Mouse (Mus musculus) lung, postnatal 25 days (tissue): Measurements from ENCODE around the gene Grb7.

ENCODE experiments used
- DNase-seq: peaks from one replicate; pipeline ENCODE4 v3.0.0; 2022; ENCODE audit warnings: low spot score

The Grb7 gene

DNA sequence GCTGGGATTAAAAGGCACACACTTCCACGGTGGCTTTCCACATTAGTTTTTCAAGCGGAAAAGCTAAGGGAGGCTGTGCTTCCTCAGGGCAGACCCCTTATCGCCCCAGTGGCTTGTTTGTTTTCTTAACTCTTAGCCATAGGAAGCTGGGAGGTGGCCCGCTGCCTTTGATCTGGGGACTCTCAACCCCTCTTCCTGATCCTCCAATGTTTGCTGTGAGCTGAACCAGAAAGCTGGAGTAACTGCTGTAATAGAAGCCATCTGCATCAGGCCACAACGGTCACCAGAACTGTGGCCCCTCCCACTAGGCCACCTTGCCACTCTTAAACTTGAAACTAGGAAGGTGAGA lies at the start of gene Grb7:
TSS of gene Grb7 (plus strand) at position 182 of the 349 bp plus-strand sequence.
- no peak for DNase-seq

DNA sequence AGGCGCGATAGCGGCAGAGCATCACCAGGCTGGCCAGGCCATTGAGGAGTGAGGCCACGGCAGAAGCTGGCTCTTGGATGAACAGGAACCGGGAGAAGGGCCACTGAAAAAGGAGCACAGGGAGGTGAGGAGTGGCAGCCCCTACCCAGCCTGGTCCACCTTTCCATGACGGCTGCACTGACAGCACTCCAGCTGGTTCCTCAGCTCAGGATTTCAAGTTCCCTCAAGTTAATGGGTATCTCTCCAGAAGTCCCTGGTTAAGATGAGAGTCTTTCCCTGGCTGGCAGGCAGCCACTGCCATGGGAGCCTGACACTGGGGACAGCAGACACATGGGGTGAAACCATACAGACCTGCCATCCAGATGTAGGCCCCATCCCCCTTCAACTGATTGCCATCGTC lies 48.2 kb upstream of the Grb7 start:
- no peak for DNase-seq

DNA sequence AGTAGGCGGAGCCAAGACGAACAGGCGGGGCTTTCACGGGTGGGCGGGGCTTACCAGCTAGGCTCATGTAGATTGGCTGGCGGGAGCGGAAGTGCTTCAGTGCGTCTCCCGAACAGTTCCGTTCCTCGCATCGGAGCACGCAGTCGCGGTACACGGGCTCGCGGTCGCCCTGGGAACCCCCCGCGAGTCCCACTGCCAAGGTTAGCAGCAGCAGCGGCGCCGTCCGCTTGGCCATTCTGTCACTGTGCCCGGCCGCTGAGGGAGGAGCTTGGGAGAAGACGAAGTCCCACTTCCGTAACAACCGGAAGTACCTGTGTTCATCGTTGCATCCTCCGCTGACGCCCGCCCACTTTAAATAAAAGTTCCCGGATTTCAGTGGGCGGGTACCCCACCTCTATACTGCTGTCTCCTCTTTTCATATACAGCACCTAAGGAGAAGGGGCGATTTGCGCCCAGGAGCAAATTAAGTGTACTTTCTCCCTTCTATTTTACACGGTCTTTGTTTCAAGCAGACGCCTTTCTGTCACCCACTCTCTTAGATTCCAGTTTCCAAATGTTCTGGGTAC lies 46.0 kb upstream of the Grb7 start, which contains the start of gene Pgap3:
TSS of gene Pgap3 (minus strand) at position 330 of the 566 bp plus-strand sequence.
- DNase-seq = peak; percentile 86

DNA sequence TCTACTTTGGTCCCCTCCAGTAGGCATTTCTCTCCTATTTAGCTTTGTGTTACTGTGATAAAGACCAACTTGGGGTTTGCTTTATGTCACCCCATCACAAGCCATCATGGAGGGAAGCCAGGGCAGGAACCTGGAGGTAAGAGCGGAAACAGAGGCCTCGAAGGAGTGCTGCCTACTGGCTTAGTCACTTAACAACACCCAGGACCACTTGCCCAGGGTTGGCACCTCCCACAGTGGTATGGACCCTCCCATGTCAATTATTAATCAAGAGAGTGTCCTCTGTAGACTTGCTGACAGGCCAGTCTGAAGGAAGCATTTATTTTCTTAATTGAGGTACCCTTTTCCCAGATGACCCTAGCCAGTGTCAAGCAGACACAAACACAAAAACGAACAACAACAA lies 45.4 kb upstream of the Grb7 start:
- no peak for DNase-seq

DNA sequence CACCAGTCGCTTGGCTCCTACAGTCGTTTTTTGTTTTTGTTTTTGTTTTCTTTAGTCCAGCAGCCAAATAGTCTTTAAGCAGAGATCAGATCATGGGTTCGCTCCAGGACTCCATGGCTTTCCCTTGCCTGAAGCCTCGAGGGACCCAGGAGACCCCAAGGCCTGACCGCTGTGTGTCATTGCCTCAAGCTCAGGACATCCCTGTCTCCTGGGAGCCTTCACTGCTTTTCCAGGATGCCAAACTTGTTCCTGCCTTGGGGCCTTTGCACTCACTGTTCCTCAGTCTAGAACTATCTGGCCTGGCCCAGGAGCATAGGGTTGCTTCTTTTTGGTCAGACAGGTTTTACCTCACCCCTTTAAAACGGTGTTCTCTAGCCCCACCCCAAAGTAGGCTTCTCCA lies 39.6 kb upstream of the Grb7 start:
- no peak for DNase-seq

DNA sequence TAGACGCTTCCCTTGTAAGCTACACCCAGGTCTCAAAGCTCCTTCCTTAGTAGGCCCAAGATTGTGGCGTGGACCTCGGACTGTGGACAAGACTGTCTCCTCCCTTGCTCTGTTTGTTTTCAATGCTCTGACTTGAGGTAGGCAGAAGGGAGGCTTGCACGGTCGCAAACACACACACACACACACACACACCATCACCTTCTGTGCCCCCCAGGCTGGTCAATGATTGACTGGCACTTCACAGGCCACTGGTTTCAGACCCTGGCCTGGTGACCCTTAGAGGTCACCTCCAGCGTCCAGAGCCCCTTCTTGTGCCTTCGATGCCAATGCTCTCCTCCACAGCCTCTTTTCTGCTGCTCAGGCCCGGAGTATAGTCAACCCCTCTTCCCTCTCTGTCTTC lies 37.3 kb upstream of the Grb7 start:
- no peak for DNase-seq

DNA sequence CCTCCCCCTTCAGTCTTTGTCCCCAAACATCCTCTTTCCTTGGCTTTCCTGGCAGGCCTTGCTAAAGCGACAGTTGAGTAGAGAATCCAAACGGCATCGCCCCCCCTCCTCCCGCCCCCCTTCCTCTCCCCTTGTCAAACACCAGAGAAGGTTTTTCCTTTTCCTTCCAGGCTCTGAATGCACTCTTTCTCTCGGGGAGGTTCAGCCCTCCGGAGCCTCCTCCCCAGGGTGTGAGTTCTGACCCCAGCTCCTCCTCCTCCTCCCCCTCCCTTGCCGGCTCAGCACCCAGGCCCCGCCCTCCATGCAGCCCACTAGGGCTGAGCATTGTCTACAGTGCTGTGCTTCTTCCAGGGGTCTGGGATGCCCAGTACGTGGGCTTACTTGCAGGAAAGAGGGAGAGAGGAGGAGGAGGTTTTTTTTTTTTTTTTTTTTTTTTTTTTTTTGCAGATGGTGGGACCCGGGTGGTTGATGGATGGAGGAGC lies 36.8 kb upstream of the Grb7 start:
- DNase-seq = no peak

DNA sequence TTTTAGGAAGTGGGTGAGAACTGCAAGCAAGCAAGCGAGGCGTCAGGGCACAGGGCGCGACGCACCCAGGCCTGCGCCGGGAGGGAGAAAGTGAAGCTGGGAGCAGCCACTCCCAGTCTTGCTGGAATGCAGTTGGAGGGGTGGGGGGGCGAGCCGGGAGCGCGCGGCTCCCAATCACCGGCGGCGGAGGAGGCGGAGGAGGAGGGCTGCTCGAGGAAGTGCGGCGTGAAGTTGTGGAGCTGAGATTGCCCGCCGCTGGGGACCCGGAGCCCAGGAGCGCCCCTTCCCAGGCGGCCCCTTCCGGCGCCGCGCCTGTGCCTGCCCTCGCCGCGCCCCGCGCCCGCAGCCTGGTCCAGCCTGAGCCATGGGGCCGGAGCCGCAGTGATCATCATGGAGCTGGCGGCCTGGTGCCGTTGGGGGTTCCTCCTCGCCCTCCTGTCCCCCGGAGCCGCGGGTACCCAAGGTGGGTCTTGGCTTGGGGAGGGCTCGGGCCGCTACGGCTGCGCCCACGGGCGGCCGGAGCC lies 33.9 kb upstream of the Grb7 start, which contains the start of gene Erbb2:
TSS of gene Erbb2 (plus strand) at position 198 of the 524 bp plus-strand sequence.
- DNase-seq = peak; percentile 80

DNA sequence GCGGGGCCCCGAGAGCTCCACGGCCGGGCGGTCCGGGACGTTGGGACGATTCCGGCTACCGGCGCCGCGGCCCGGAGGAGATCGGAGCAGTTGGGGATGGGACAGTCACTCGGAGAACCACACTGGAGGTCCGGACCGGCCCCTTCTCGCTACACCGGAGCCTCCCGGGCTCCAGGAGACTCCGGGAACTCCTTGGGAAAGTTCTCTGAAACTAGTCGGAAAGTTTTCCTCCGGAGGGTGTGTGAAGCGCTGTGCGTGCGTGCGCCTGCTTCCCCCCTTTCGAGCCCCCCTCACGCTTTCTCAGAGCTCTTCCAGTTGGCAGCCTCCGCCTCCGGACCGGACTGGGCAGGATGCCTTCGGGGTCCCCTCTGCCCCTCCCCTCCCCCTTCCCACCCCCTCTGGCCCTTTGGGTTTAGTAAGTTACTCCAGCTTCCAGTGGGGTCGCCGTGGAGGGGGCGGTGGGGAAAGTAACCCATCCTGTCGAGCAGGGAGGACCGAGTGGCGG lies 33.3 kb upstream of the Grb7 start:
- no peak for DNase-seq

DNA sequence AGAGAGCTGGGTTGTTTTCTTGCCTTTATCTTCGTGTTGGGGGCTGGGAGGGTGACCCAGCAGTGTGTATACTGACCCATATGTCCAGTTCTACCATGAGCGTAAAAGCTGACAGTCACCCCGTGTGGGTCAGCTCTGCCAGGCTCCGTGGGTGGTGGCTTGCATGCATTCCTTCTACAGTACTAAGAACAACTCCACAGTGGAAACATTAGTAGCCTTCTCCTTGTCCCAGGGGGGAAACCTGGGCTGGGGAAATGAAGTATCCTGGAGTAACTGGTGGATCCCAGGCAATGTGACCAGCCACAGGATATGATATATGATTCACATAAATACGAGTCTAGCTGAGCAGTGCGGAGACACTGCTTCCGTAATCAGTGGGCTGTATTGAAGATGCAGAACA lies 32.5 kb upstream of the Grb7 start:
- DNase-seq = no peak

DNA sequence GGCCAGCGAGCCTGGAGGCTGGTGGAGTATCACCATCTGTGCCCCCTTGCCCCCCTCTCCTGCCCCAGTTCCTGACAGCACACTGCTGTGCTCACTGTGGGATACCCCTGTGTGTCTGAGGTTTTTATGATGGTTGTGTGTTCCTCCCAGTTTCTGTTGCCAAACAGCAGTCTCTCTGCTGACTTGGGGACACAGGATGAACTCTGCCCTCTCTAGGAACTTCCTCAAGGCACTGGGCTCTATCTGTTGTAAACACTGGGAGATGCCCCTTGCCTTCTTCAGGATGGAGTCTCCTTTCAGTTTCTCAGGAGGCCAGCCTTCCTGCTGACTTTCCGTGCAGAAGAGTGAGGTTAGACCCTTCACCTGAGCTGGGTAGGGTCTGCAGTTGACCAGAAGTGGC lies 32.0 kb upstream of the Grb7 start:
- no peak for DNase-seq

DNA sequence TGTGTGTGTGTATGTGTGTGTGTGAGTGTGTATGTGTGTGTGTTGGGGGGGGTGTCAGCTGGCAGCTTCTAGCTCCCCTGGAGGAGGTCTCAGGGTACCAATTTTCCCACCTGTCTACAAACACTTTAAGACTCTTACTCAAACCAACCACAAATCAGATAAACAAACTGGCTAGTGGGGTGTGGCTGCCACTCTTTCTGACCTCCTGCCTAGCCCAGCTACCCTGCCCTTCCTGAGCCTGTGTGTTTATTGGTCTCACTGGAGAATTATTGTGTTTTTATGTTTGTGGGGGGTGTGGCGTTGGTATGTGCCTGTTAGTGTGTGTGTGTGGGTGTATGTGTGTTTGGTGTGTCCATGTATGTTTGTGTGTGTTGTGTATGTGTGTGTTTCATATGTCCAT lies 29.1 kb upstream of the Grb7 start:
- DNase-seq = no peak

DNA sequence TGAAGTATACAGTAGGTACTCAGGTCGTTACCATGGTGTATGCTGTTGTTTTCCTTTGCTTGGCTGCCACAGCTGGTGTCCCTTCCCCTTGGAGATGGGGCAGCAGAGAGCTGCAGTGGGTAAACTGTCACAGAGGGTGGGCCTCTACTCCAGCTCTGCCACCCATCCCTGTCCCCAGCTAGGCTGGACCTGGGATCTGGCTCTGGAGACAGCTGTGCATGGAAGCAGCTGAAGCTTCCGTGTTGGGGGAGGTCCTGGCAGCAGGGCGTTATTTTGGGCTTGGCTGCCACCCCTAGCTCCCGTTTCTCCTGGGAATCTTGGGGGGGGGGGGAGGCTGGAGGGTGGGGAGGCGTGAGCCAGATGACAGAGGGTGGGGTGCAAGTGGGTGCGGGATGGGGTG lies 27.9 kb upstream of the Grb7 start:
- DNase-seq = no peak

DNA sequence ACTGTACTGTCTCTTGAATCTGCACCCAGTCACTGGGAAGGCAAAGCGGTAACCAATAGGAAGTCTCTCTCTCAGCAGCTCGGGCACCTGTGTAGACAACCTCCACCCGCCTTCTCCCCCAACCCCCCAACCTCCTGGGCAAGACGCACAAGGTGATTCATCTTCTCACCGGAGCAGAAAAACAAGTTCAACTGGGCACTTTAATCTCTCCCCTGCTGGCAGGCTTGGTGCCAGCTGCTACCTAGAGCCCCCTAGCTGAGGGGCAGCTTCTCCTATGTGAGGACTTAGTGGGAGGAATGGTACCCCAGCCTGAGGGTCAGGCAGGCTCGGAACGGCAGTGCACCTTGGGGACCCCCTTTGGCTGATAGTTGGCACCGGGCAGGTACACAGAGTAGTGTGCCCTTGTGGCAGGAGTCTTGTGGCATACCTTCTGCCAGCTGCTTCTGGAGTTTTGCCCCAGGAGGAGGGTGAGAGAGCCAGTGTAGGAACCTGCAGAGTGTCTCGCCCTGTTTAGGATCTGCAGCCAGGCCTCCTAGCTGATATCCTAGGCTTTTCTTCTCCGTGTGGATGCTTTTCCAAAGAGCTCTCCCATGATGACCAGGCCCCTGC lies 27.2 kb upstream of the Grb7 start:
- peak; percentile 66 for DNase-seq

DNA sequence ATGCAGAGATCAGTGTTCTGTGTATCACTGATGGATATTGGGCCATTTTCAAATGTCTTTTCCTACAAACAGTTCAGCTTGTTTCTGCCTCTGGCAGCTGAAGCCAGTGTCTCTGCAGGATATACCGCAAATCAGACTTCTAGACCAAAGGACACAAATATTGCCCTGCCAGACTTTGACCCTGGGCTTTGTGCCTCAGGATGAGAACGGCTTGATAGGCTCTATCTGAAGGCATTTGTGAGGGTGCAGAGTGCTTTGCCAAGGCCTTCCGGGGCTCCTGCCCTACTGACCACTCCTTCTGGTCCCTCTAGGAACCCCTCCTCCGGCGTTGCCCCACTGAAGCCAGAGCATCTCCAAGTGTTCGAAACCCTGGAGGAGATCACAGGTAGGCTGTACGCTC lies 19.6 kb upstream of the Grb7 start:
- no peak for DNase-seq

DNA sequence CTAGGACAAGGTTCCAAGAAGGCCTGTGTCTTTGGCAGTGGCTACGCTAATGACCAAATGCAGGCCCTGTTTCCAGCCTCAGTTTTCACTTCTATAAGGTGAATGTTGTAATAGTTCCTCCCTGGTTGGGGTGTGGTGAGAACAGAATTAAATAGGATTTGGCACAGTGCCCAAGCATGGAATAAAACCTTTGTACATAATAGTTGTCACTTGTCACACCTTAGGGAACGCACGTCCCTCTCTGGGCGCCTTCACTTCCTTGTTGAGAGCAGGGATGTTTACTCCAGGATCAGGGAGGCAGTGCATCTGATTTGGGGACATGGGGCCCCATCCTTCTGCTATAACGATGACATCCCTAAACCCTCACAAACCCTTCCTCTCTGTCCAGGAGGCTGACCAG lies 17.8 kb upstream of the Grb7 start:
- DNase-seq = no peak

DNA sequence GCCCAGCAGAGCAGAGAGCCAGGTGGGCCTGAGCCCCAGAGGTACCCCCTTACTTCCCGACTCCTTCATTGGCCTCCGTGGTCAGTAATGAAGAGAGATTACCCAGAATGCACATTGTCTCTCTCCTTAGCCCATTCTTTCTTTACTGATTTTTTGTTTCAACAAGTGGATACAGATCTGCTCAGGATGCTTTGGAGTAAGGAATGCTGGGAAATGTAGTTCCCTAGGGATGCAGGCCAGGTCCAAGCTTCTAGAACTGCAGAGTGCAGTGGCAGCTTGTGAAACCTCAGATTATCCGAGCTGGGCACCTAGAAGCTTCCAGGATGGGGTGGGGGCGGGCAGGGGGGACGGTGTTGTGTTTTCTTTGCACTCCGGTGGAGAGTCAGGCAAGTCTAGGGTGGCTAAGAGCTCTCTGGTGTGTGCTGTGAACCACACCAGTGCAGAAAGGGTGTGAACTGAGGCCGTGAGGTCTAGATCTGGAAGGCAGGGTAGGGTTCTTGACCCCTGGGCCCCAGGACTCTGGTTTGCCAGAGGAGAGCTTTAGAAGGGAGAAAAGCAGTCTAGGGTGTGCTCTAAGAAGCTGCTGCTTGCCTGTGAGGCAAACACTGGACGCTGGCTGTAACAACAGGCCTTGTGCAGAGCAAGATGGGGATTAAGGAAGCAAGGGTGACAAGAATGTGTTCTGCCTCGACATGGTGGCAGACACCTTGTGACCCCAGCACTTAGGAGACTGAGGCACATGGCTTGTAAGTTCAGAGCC lies 14.3 kb upstream of the Grb7 start:
- DNase-seq = no peak

DNA sequence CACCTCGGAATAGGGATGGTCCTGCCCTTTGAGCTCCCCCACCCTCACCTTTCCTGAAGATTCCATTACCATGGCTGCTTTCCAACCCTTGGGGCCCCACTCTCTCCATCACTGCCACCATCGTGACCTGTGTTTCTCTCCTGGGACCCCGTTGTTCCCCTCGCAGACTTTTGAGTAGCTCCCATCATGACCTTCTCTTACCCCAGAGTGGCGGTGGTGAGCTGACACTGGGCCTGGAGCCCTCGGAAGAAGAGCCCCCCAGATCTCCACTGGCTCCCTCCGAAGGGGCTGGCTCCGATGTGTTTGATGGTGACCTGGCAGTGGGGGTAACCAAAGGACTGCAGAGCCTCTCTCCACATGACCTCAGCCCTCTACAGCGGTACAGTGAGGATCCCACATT lies 10.5 kb upstream of the Grb7 start:
- no peak for DNase-seq

DNA sequence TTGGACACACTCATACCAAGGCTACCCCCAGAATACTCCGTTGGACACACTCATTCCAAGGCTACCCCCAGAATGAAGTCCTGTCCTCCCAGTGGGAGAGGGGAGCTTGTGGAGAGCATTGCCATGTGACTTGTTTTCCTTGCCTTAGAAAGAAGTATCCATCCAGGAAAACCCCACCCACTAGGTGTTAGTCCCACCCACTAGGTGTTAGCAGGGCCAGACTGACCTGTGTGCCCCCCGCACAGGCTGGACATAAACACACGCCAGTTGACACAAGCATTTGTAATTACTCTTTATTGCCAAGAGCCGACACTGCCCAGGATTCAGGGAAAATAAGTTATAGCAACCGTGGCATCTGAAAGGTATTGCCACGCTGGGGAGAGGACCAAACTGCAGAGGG lies 8.8 kb upstream of the Grb7 start:
- DNase-seq = no peak

DNA sequence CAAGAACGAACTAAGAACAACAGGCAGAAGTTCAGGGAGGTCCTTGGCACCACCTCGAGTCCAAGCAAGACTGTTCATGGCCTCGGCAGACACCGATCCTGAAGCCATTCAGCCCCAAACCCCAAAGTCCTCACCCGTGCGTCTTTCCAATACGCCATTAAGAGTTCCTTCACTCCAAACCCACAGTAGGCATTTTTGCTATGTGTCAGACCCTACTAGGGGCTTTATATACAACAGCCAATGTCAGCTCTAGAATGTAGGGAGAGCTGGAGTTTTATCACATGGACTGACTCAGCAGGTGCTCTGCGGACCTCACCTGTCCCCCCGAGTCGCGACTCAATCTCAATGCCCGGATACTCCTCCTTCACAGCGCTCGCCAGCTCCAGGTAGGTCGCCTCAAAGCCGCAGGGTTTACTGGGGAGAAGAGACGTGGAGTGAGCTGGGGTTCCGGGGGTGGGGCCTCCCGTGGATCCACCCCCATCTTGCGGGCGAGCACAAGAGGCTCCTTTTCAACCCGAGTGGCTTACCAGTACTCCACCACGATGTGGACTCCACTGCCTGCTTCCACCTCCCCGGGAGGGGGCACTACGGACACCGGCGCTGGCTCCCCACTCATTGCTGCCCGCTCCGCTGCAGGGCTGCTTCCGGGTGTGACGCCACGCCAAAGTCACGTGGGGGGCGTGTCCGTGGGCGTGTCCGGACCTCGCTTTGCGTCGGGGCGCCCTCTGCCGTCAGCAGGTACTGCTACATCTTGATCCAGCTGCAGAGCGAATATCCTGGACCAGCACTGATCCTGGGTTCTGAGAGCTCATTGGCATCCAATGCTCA lies 7.6 kb upstream of the Grb7 start, which contains the start of gene Mien1:
TSS of gene Mien1 (minus strand) at position 661 of the 828 bp plus-strand sequence.
- peak; percentile 94 for DNase-seq

DNA sequence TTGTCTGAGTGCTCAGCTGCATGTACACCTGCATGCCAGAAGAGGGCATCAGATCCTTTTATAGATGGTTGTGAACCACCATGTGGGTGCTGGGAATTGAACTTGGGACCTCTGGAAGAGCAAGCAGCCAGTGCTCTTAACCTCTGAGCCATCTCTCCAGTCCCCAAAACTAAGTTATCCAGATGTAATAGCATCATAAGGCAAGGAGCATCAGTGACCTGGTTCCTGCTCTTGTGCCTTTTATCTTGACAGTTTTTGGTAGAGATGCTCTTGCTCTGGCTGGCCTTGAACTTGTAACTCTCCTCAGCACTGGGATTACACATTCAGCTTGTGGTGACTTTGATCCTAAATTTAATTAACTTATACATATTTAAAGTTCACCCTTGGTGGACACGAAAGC lies 2.5 kb upstream of the Grb7 start:
- DNase-seq = no peak

DNA sequence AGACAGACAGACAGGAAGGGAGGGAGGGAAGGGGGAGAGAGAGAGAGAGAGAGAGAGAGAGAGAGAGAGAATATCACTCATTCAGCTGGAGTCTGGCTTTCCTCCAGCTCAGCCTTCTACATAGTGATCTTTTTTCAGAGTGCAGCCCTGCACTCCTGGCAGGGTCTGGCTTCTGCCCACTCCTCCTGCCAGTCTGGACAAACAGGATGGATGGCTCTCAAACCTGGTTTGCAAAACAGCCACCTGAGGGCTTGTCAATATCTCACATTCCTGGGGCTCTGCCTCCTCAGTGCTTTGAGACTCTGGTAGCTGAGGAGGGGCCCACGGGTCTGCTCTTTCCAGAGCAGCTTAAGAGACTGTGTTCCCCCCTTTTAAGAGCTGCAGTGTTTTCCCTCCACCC lies 956 bp upstream of the Grb7 start:
- no peak for DNase-seq
